Mouse (Mus musculus) WW6 (cell line): ENCODE measurements around the gene Ankrd39.

Source experiments
- DNase-seq: peaks from one replicate; pipeline ENCODE4 v3.0.0-alpha.2; 2013; ENCODE audit warnings: low read depth, low spot score

Ankrd39 gene

DNA sequence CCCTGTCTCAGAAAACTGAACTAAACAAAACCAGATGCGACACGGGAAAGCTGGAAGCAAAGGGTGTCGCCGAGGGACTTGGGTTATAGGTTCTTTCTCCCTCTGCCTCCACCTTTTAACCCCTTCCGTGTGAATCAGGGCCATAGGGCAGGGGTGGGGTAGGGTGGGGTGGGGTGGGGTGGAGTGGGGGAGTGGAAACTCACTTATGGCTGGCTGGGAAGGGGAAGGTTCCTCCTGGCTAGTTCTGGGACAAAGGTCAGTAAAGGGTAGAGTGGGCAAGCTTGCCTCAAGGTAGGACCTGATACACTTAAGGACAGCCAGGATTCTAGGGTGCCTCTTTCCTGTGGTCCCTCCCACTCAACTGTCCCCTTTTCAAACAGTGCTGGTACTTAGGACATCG, 53.9 kb downstream of the Ankrd39 start:
- no peak for DNase-seq

DNA sequence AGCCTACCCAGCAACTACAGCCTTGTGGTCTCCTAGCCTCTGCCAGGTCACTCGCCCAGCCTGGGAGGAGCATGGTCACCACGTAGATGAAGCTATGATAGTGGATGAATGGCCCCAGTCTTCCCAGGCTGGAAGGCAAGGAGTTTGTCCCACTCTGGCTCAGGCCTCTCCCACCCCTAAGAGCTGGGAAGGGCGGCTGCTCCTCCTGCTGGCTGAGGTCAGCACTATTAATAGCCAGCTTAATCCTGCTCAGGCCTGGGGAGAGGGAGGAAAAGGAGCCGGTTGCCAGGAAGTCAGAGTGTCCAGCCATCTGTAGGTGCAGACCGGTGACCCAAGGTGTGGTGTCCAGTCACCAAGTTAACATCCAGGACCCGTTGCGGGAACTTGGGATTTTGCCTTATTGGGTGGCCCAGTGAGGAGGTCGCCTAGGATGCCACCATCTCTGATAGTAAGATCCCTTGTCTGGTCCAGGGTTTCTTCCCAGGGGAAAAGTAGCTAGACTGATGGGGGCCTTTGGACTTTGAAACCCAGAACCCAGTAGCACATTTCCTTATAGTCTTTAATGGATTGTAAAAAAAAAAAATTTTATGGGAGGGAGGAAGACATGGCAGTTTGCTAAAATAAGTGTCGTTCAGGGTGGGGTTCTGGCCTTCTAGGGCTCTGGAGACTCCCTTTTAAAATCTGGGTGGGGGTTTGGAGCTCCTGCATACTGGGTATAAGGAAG, 54.7 kb downstream of the Ankrd39 start:
- no peak for DNase-seq

DNA sequence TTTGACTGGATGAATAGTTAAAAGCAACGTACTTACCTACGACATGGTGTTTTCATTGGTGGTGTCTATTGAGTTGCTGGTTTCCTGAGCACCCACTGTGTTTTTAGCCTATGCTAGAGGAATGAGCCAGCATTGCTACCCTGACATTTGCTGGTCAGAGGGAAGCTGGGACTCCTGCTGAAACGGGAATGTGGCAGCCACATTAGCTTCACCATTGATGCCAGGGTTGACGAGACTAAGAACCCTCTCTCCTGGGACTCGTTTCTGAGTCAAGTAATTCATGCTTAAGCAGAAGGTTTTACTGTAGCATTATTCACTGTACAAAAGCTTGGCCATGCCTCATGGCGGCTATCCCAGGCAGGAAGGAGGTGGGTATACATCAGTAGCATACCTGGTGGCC, 57.6 kb downstream of the Ankrd39 start:
- DNase-seq, result no peak
